Mouse (Mus musculus) MEL (cell line): Measurements from ENCODE around the gene Trmu. TPM values are rescaled to one million over a fixed set of nuclear protein-coding genes. Genes with fewer than 3 reads are reported as not detected.

Experiments used
- DNase-seq: peaks from one replicate; pipeline ENCODE4 v3.0.0; 2011; ENCODE audit warnings: low read depth, low spot score
- H3K27ac ChIP-seq: 2 replicates; pipeline ENCODE4 v1.5.1; 2012; ENCODE audit warnings: low read depth, mild to moderate bottlenecking, control low read depth, low read length, moderate library complexity; ENCODE audit not compliant: control insufficient read depth
- H3K27me3 ChIP-seq, 2 experiments: fragments of 150-350 bp in 1 of 2; sonication (generic) in 1 of 2; 2 replicates each; pipeline ENCODE4 v1.6.1; 2012; ENCODE audit warnings: low read length in 2 of 2, mild to moderate bottlenecking in 2 of 2, improper control_type of control experiment in 1 of 2, moderate library complexity in 1 of 2; ENCODE audit not compliant: insufficient read depth in 2 of 2, control insufficient read depth in 1 of 2
- H3K36me3 ChIP-seq, 2 experiments: 2 replicates each; pipeline ENCODE4 v1.6.1; 2012 to 2014; ENCODE audit warnings: low read length in 2 of 2, improper control_type of control experiment in 1 of 2, inconsistent platforms in 1 of 2, mild to moderate bottlenecking in 1 of 2; ENCODE audit not compliant: insufficient read depth in 2 of 2, control insufficient read depth in 1 of 2
- H3K4me1 ChIP-seq, 2 experiments: fragments of 150-350 bp in 1 of 2; sonication (generic) in 1 of 2; 2 replicates each; pipeline ENCODE4 v1.6.1; 2012; ENCODE audit warnings: low read length in 2 of 2, improper control_type of control experiment in 1 of 2, mild to moderate bottlenecking in 1 of 2; ENCODE audit not compliant: insufficient read depth in 2 of 2, control insufficient read depth in 1 of 2
- H3K4me3 ChIP-seq, 2 experiments: fragments of 150-350 bp in 1 of 2; sonication (generic) in 1 of 2; 2 replicates each; pipeline ENCODE4 v1.5.1; 2012; ENCODE audit warnings: low read depth in 2 of 2, low read length in 2 of 2, mild to moderate bottlenecking in 2 of 2, moderate library complexity in 2 of 2, control low read depth in 1 of 2, improper control_type of control experiment in 1 of 2; ENCODE audit not compliant: control insufficient read depth in 1 of 2, insufficient read depth in 1 of 2
- H3K79me2 ChIP-seq: 2 replicates; pipeline ENCODE4 v1.6.1; 2012; ENCODE audit warnings: mild to moderate bottlenecking, low read length, moderate library complexity; ENCODE audit not compliant: control insufficient read depth, poor library complexity, insufficient read depth
- H3K9ac ChIP-seq: 2 replicates; pipeline ENCODE4 v1.6.1; 2012; ENCODE audit warnings: low read depth, mild to moderate bottlenecking, control low read depth, low read length, moderate library complexity; ENCODE audit not compliant: control insufficient read depth, poor library complexity, severe bottlenecking
- H3K9me3 ChIP-seq: fragments of 150-350 bp; sonication (generic); replicated peaks from 2 replicates; pipeline ENCODE4 v1.6.1; 2012; ENCODE audit warnings: mild to moderate bottlenecking, low read length, improper control_type of control experiment, moderate library complexity; ENCODE audit not compliant: insufficient read depth
- CHD1 ChIP-seq: IDR thresholded peaks from 2 replicates; pipeline ENCODE4 v1.6.1; 2012; ENCODE audit warnings: low read depth, mild to moderate bottlenecking, inconsistent platforms, low read length, improper control_type of control experiment
- EP300 ChIP-seq, 2 experiments: IDR thresholded peaks; 2 replicates each; pipeline ENCODE4 v1.6.1; 2011; ENCODE audit warnings: improper control_type of control experiment in 2 of 2, low read length in 2 of 2, low read depth in 1 of 2, mild to moderate bottlenecking in 1 of 2
- ETS1 ChIP-seq: IDR thresholded peaks from 2 replicates; pipeline ENCODE4 v1.6.1; 2012; ENCODE audit warnings: low read depth, mild to moderate bottlenecking, inconsistent platforms, low read length, improper control_type of control experiment, moderate library complexity
- GABPA ChIP-seq: IDR thresholded peaks from 2 replicates; pipeline ENCODE4 v1.6.1; 2012; ENCODE audit warnings: low read depth, mild to moderate bottlenecking, inconsistent platforms, low read length, improper control_type of control experiment, moderate library complexity
- GATA1 ChIP-seq: IDR thresholded peaks from 2 replicates; pipeline ENCODE4 v1.6.1; 2011; ENCODE audit warnings: low read depth, low read length, improper control_type of control experiment
- JUND ChIP-seq: IDR thresholded peaks from 2 replicates; pipeline ENCODE4 v1.6.1; 2011; ENCODE audit warnings: low read depth, mild to moderate bottlenecking, improper control_type of control experiment, low read length
- KAT2A ChIP-seq: conservative IDR thresholded peaks from 2 replicates; pipeline ENCODE4 v1.6.1; 2012; ENCODE audit warnings: low read depth, low read length, improper control_type of control experiment, inconsistent platforms
- MAZ ChIP-seq: IDR thresholded peaks from 2 replicates; pipeline ENCODE4 v1.6.1; 2012; ENCODE audit warnings: low read depth, mild to moderate bottlenecking, inconsistent platforms, low read length, improper control_type of control experiment
- MXI1 ChIP-seq: IDR thresholded peaks from 2 replicates; pipeline ENCODE4 v1.6.1; 2011; ENCODE audit warnings: mild to moderate bottlenecking, low read depth, low read length, improper control_type of control experiment
- MYC ChIP-seq: IDR thresholded peaks from 2 replicates; pipeline ENCODE4 v1.6.1; 2011; ENCODE audit warnings: low read depth, mild to moderate bottlenecking, low read length, improper control_type of control experiment, moderate library complexity
- NELFE ChIP-seq: IDR thresholded peaks from 2 replicates; pipeline ENCODE4 v1.6.1; 2011; ENCODE audit warnings: low read depth, low read length, improper control_type of control experiment
- NRF1 ChIP-seq: IDR thresholded peaks from 2 replicates; pipeline ENCODE4 v1.6.1; 2014; ENCODE audit warnings: low read depth, mild to moderate bottlenecking, inconsistent platforms, low read length, improper control_type of control experiment, moderate library complexity; ENCODE audit not compliant: poor library complexity, insufficient read depth, severe bottlenecking
- POLR2A ChIP-seq, 2 experiments: IDR thresholded peaks; 2 replicates each; pipeline ENCODE4 v1.6.1; 2011 to 2012; ENCODE audit warnings: low read length in 2 of 2, mild to moderate bottlenecking in 2 of 2, control low read depth in 1 of 2, improper control_type of control experiment in 1 of 2, low read depth in 1 of 2, moderate library complexity in 1 of 2; ENCODE audit not compliant: control insufficient read depth in 1 of 2, insufficient read depth in 1 of 2, poor library complexity in 1 of 2
- RCOR1 ChIP-seq: IDR thresholded peaks from 2 replicates; pipeline ENCODE4 v1.6.1; 2012; ENCODE audit warnings: low read depth, mild to moderate bottlenecking, inconsistent platforms, low read length, improper control_type of control experiment
- SIN3A ChIP-seq: IDR thresholded peaks from 2 replicates; pipeline ENCODE4 v1.6.1; 2012; ENCODE audit warnings: low read length, improper control_type of control experiment, inconsistent platforms
- TBP ChIP-seq: IDR thresholded peaks from 2 replicates; pipeline ENCODE4 v1.8.0; 2011; ENCODE audit warnings: low read depth, low read length, improper control_type of control experiment
- UBTF ChIP-seq: IDR thresholded peaks from 2 replicates; pipeline ENCODE4 v1.6.1; 2012; ENCODE audit warnings: low read depth, mild to moderate bottlenecking, inconsistent platforms, low read length, improper control_type of control experiment, moderate library complexity, borderline replicate concordance; ENCODE audit not compliant: insufficient read depth
- USF1 ChIP-seq: IDR thresholded peaks from 2 replicates; pipeline ENCODE4 v1.6.1; 2014; ENCODE audit warnings: low read depth, mild to moderate bottlenecking, inconsistent platforms, low read length, improper control_type of control experiment, moderate library complexity
- USF2 ChIP-seq, 2 experiments: IDR thresholded peaks; 2 replicates each; pipeline ENCODE4 v1.6.1; 2011 to 2012; ENCODE audit warnings: improper control_type of control experiment in 2 of 2, low read length in 2 of 2, borderline replicate concordance in 1 of 2, inconsistent platforms in 1 of 2, low read depth in 1 of 2, mild to moderate bottlenecking in 1 of 2; ENCODE audit not compliant: insufficient read depth in 1 of 2
- ZKSCAN1 ChIP-seq: IDR thresholded peaks from 2 replicates; pipeline ENCODE4 v1.6.1; 2012; ENCODE audit warnings: low read depth, mild to moderate bottlenecking, inconsistent platforms, low read length, improper control_type of control experiment, moderate library complexity
- ZMIZ1 ChIP-seq: IDR thresholded peaks from 2 replicates; pipeline ENCODE4 v1.6.1; 2012; ENCODE audit warnings: low read depth, mild to moderate bottlenecking, inconsistent platforms, low read length, improper control_type of control experiment, moderate library complexity
- ZNF384 ChIP-seq: IDR thresholded peaks from 2 replicates; pipeline ENCODE4 v1.6.1; 2012; ENCODE audit warnings: low read depth, mild to moderate bottlenecking, inconsistent platforms, low read length, improper control_type of control experiment
- polyA plus RNA-seq, 2 experiments: library from polyadenylated mRNA; stranded (reverse) in 1 of 2; unstranded in 1 of 2; fragments of >175 nt in 1 of 2; fragments of >200 nt in 1 of 2; gene quantifications; 2 replicates each; pipeline versions ENCODE4 v1.2.1 to v1.2.4; 2012; ENCODE audit warnings: low replicate concordance in 2 of 2, low read depth in 1 of 2; ENCODE audit not compliant: insufficient read length in 2 of 2, insufficient read depth in 1 of 2, missing spikeins in 1 of 2
- total RNA-seq: library from RNA; depleted of rRNA; stranded (reverse); fragments of 300-350 nt; gene quantifications from 2 replicates; pipeline ENCODE4 v1.2.3, GENCODE M21; 2012

The Trmu gene
- total and polyA plus RNA-seq, 3 experiments, result 21.9 to 22.2 TPM; not detected in 1

GRCm38 (mm10) chr15:85900318-85900717 lies 21.2 kb downstream of the Trmu start:
- no peaks in the 10 kb centered on the region for H3K27me3 ChIP-seq
- peaks cover 0 to 2% of the 10 kb centered on the region in 2 experiments; a peak in 1 of 4 replicates for H3K36me3 ChIP-seq
- no peak overlapping the region for H3K27ac ChIP-seq
- H3K79me2 ChIP-seq, result no peaks in the 10 kb centered on the region
- H3K9ac ChIP-seq, result no peak overlapping the region
- no peaks in the 10 kb centered on the region for H3K9me3 ChIP-seq
- no peak overlapping the region for H3K4me3 ChIP-seq
- H3K4me1 ChIP-seq, result peaks cover 0 to 19% of the 10 kb centered on the region in 2 experiments; a peak in 3 of 4 replicates
- no peak for DNase-seq
- TF ChIP-seq POLR2A (IDR thresholded peaks at IDR 0.05; ENCODE audit: control insufficient read depth in 1 of 2, insufficient read depth in 1 of 2, low read depth in 1 of 2, low read length in 2 of 2, poor library complexity in 1 of 2) (no peak), SIN3A (no peak), KAT2A (no peak)
- TF ChIP-seq, all 39 proteins: peak for 0

GRCm38 (mm10) chr15:85900801-85901200 lies 21.7 kb downstream of the Trmu start:
- H3K27me3 ChIP-seq, result no peaks in the 10 kb centered on the region
- H3K9ac ChIP-seq, result no peak overlapping the region
- no peaks in the 10 kb centered on the region for H3K79me2 ChIP-seq
- peaks cover 0 to 19% of the 10 kb centered on the region in 2 experiments; a peak in 3 of 4 replicates for H3K4me1 ChIP-seq
- no peak for DNase-seq
- H3K4me3 ChIP-seq, result no peak overlapping the region
- no peak overlapping the region for H3K27ac ChIP-seq
- peaks cover 0 to 2% of the 10 kb centered on the region in 2 experiments; a peak in 1 of 4 replicates for H3K36me3 ChIP-seq
- TF ChIP-seq MYC, result no peak
- no peak for TF ChIP-seq ZKSCAN1
- no peak for TF ChIP-seq USF2 (IDR thresholded peaks at IDR 0.05; ENCODE audit: borderline replicate concordance in 1 of 2, insufficient read depth in 1 of 2, low read depth in 1 of 2, low read length in 2 of 2)
- no peak for TF ChIP-seq EP300 (IDR thresholded peaks at IDR 0.05; ENCODE audit: low read depth in 1 of 2, low read length in 2 of 2)
- TF ChIP-seq UBTF, result no peak
- TF ChIP-seq SIN3A, result no peak
- no peak for TF ChIP-seq JUND
- TF ChIP-seq ZMIZ1, result no peak
- TF ChIP-seq ZNF384, result no peak
- TF ChIP-seq, all 39 proteins: peak for 0
- no peaks in the 10 kb centered on the region for H3K9me3 ChIP-seq

- peak; percentile 88 for DNase-seq
- Histone ChIP-seq H3K4me3 (peak overlapping the region; percentile 65 to 74), H3K9ac (peak overlapping the region; percentile 64), H3K9me3 (no peaks in the 10 kb centered on the region), H3K36me3 (peaks cover 0 to 2% of the 10 kb centered on the region in 2 experiments; a peak in 1 of 4 replicates), H3K79me2 (no peaks in the 10 kb centered on the region), H3K27ac (peak overlapping the region; percentile 18; the same call in 1 of the 2 replicates), H3K27me3 (no peaks in the 10 kb centered on the region), H3K4me1 (peaks cover 0 to 19% of the 10 kb centered on the region in 2 experiments; a peak in 3 of 4 replicates)
- TF ChIP-seq SIN3A, result peak; percentile 77
- TF ChIP-seq TBP, result peak; percentile 42; the same call in 1 of the 2 replicates
- no peak for TF ChIP-seq KAT2A
- no peak for TF ChIP-seq UBTF
- peak; percentile 40; the same call in 1 of the 2 replicates for TF ChIP-seq ETS1
- peak in 1 of 2 experiments; percentile 58; a peak in 2 of 4 replicates for TF ChIP-seq POLR2A (IDR thresholded peaks at IDR 0.05; ENCODE audit: control insufficient read depth in 1 of 2, insufficient read depth in 1 of 2, low read depth in 1 of 2, low read length in 2 of 2, poor library complexity in 1 of 2)
- no peak for TF ChIP-seq CHD1
- no peak for TF ChIP-seq ZNF384
- peak; percentile 97 for TF ChIP-seq GATA1
- no peak for TF ChIP-seq JUND
- no peak for TF ChIP-seq NRF1
- TF ChIP-seq GABPA, result no peak
- peak; percentile 28; the same call in 1 of the 2 replicates for TF ChIP-seq MXI1
- TF ChIP-seq EP300 (IDR thresholded peaks at IDR 0.05; ENCODE audit: low read depth in 1 of 2, low read length in 2 of 2), result peak; percentile 73 to 74
- peak; percentile 43; the same call in 1 of the 2 replicates for TF ChIP-seq RCOR1
- TF ChIP-seq MAZ, result peak; percentile 90
- TF ChIP-seq NELFE, result peak; percentile 31; the same call in 1 of the 2 replicates
- TF ChIP-seq USF1, result no peak
These were observed 23.4 kb downstream of the Trmu start for GRCm38 (mm10) chr15:85902505-85902904.
